Mouse (Mus musculus): ENCODE measurements at regions not wholly inside any gene's neighbourhood (a gene's known extent, or its start where the extent isn't known, plus 50 kb on each side); places are given as distances from the start of the nearest gene placed in this dataset.

DNA sequence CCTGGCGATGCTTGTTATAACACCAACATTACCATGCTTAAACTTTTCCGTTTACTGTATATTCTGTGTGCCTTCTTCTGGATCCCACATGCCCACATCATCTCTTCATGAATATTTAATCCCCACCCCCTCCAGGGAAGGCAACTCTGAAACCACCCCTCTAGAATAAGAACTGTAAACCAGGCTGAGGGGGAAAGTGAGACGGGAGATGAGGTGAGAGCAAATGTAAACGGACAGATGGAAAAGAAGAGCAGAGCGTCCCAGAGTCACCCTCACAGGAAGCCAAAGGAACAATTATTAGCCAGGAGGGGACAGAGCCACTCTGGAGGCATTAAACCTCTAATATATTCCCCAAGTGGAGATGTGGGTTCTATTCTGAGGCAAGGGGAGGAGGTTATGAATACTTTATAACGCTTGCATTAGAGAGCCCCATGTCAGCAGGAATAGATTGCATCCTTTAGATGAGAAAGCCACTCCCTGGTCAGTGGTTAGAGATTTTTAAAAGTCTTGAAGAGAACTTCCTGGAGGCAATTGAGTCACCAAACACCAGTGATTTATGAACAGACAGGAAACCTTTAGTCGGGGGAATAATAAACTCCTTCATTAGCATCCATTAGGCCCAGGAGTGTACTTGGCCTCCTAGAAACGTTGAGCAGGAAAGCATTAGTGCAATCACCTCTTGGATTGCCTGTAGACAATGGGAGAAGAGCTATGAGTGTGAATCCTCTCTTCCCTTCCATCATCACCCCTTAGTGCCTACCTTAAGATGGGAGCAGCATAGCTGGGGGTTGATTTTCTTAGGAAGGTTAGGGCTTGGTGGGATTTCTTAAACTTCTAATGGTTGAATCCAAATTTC is 220.1 kb downstream of the Elavl2 start:
- no peak for DNase-seq

DNA sequence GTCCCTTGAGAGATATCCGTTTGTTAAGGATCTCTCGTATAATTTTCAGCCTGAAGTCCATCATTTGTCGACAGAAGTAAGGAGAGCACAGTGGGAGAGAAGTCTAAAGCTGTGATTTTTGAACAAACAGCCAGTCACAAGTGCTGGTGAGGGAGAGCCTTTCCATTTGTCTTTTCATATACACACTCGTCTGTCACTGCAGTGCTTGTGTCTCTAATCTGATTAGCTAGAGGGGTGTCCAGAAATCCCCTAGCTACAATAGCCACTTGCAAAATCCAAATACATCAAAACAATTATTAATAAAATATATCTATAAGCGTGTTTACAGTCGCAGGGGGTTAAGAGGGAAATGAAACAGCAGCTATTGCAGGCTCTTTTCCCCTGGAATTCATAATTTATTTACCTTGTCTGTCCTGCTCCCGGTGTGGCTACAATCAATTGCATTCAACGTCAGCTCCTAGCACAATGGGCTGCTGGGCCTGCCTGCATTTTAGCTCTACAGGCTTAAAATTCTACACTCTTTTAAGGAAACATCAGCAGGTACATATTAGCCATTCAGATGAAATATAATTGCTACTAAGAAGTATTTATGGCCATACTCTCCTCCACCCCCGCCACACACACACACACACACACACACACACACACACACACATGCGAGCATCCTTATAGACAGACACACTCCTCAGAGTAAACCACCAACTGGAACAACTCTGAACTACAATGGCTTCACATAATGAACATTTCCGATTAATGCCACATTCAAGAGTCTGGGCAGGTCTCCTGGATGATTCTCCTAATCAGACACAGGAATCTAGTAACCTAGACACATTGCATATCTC is 236.1 kb downstream of the Elavl2 start:
- DNase-seq, result no peak

DNA sequence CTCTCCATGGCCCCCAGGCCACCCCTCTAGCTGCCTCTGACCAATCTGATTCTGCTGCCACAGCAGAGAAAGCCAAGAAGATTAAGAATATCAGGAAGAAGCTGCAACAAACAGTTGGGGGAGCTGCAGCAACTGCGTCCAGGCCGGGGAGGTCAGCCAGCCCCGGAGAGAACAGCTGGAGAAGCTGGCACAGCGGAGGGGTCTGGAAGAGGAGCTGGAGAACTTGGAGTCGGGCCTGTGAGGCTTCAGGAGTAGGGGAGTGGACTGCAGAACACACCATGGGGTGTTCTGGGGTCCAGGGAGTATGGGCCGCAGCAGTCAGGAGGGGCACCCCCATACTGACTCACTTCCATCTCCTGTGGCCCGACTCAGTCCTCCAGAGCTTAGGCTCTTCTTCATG is 243.5 kb downstream of the Elavl2 start:
- DNase-seq, result peak; percentile 50 to 74

DNA sequence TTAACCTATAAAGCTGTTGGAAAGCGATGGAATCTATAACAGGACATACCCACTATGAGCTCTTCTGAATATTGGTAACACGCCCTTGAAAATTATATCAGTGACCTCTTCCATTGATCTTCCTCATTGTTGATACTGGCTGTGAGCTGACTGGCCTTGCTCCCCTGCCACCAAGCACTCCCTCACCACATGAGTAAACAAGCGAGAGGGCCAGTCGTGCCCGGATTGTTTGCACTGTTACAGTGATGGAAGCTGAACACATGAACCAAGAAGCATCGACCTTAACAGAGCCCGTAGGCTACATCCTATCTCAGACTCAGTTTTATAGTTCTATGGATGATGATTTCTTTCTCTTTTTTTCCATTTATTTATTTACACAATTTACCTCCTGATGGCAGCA is 255.9 kb downstream of the Elavl2 start:
- DNase-seq, result no peak

DNA sequence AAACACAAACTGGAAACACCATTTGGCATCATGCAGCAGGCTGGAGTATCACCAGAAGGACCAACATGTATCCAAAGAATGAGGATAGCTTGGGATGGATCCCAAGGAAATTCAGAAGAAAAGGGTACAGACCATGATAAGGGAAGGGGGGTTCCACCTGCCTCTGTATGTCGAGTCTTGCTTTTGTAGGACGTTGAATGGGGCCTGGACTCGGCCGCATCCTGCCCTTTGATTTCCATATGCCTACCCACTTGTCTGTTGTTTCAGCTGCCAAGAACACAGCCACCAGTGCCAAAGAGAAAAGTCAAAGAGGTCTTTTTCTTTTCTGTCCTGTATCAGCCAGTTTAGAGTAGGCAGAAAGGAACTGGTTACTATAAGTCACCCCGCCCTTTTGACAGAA is 256.7 kb downstream of the Elavl2 start:
- DNase-seq, result peak; percentile 60 to 70

DNA sequence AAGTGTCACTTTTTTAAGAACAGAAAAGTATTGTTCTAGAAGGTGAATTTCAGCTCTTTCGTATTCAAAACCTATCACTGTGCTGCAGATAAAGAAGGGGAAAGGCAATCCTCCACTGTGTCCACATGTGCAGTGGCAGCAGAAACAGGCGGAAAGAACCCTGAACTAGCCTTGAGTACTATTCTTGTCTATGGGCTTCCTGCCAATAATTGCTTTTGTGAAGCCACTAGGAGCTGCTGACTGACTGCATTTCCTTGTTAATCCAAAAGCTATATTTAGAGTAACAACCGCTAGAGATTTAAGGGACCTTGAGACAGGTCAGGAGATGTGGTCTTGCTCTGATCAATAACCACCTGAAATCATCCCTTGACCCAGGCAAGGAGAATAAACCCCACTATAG is 265.3 kb downstream of the Elavl2 start:
- peak in 1 of 2 experiments; percentile 52 for DNase-seq

DNA sequence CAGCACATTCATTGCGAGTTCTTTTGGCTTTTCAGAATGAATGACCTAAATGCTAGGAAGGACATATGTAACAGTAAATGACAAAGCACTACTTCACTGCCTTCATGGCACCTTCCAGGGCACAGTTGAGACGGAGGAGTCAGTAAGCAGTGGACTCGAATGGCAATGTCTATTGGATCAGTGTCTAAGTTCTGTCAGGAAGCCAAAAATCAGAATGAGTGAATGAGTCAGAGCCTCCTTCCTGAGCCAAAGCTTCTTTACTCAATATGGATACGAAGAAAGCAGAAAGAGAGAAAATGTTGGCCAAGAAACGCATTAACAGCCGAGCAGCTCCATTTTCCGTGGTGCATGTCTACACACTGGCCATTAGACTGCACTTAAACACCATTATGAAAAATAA is 268.3 kb downstream of the Elavl2 start:
- peak; percentile 15 to 42 for DNase-seq

DNA sequence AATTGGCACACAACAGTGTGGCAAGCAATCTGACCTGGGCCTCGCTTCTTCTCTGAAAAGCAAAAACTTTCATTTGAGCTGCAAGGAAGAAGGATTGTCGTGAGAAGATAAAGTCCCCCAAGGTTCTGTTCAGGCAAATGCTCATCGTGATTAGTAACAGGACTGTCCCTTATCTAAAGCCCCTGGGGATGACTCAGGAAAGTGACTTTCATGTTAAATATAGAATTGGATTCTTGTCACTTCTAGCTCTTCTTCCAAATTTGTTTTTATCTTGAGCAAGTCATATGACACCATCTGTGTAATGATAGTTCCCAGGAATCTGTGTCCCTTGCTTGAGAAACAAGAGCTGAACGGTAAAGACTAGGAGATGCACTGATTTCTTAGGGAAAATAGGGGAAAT is 280.3 kb downstream of the Elavl2 start:
- DNase-seq, result no peak

DNA sequence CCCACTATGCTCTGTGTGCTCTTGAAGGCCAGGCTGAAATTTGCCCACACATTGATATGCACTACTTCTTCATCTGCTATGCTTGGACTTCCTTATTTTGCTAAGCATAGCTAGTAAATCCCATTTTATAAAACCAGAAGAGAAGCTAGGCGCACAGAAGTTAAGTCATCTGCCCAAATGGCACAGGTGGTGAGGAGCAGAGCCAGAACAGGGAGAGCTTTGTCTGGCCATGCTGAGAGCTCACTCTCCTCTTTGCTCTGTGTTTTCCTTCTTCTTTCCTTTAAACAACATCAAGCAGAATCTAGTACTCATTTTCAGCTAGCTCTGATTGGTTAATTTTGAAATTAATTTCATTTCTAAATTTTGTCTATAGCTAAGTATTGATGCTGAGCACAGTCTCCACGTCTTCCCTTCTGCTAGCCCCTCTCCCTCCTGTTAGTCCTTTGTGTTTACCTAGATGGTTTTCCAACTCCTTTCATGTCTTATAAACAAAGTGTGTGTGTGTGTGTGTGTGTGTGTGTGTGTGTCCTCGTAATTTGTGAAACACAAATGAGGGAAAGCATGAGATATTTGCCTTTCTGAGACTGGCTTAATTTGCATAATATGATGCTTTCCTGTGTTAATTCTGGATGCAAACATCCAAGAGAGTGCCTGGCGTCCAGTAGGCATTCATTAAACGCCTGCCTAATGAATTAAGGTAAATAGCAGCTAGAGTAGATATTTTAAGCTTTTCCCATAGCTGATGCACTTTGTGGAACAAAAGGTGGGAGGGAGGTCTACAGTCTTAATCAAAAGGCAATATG is 283.6 kb downstream of the Elavl2 start:
- peak; percentile 70 to 78 for DNase-seq

DNA sequence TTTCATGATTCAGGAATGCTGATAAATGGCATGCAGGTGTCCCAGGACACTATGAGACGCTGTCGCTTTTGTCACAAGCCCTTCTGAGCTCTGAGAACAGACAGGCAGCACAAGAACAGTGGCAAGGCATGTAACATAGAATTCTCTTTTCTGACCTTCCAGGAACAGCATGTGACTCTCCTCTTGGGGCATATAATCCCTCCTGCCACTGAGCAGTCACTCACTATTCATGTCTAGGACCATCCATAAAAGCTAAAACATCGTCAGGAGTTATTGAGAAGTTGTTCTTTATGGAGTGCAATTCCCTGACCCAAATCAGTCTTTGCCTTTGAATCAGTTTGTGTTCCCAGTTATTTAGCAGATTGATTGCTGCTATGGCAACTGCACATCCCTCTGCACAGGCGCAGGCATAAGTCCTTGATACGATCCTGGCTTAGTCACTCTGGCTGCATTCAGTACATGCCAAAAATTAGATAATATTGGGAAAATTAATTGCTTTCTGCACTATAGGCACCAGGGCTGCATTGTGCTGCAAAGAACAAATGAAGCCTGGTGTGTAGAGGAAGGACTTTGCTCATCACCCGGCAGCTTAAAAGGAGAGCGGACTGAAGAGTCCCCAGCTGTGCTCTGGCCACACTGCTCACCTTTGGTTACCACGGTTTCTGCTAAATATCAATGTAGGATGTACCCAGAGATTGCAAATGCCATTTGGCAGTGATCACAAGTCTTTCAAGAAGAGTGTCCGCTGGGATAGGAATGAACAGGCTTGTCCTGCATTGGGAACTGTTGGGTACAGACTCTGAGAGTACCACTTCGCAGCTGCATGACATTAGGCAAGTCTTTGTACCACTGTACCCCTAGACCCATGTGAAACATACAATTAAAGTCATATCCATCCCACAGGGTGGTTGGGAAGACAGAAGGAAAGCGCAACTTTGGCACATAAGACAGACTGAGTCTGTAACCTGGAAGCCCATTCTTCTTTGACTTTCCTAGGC is 288.6 kb downstream of the Elavl2 start:
- no peak for DNase-seq

DNA sequence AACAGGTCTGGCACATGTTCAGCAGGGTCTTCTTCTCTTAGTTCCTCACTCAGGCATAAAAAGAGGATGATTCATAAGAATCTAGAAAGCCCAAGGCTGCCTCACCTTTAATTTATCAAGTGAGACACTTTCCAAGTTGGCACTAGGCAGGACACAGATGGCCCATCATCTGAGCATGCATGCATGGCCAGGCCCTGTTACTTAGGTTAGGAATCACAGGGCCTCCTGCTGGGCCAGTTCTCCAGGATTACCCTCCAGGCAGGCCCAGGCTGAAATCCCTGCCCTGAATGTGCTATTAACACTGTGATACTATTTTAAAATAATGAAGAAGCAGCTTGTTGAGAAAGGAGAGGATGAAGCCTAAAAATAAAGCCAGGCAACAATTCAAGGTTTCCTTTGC is 304.5 kb downstream of the Elavl2 start:
- peak; percentile 97 for DNase-seq

DNA sequence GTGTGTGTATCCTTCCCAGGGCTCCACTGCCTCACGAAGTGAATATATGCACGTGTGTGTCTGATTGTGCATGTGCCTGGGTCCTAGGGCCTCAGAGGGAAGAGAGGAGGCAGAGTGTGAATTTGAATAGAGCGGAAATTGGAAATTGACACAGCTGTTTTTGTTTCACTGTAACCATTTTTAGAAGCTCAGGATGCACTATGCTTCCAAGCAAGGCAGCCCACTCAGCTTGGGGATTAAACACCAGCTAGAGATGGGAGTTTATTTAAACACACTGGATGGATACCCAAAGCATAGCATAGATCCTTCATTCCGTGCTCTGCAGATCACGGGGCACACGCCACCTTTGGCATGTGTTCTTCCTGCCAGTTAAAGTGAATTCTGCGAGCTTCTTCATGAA is 306.2 kb downstream of the Elavl2 start:
- DNase-seq, result no peak

DNA sequence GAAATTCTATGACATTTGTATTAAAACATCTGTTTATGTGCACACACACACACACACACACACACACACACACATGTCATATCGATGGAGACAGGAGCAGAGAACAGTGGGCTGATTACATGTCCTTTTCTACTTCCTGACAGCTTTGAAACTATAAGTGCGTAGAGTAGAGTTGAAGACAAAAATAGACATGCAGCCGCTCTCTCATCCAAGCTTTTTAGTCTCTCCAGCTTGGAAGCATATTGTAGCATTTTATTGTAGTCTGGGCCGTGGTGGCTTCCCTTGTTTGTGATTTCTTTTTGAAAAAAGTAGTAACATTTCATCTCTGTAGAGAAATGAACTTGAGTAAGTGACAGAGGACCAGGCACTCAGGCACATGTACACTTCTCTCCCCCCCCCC is 306.7 kb downstream of the Elavl2 start:
- no peak for DNase-seq

DNA sequence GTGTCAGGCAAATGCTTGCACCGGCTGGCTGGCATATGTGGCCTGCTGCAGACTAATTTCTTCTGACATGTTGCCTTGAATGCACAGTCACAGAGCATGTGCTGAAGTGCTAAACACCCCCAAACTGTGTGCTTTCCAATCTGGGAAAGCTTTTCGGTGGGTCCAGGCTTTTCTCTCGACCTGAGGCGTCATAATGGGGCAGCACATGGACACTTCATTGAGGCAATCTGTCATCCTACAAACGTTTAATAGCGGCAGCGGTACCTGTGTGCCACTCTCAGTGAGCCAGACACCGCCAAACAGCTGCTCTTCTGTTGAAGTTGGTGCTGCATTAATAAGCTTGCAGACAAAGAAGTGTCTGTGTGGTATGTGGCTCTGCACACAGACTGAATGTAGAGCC is 308.3 kb downstream of the Elavl2 start:
- DNase-seq, result peak; percentile 77 to 84

DNA sequence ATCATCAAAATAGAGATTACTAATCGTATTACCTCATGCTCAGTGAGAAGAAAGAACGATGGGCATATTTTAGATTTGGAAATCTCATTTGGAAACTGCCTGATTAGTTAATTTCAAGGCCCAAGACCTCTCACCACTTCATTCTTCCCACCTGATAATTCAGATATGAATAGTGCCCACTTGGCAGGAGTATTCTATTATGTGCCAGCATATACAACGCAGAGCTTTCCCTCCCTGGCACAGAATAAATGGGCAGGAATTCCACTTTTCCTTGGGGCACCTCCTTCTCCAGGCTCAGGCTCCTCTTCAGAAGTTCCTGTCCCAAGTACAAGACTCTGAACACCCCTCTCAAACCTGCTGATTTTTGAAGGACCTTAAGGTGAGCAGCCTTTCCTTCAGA is 308.7 kb downstream of the Elavl2 start:
- no peak for DNase-seq

DNA sequence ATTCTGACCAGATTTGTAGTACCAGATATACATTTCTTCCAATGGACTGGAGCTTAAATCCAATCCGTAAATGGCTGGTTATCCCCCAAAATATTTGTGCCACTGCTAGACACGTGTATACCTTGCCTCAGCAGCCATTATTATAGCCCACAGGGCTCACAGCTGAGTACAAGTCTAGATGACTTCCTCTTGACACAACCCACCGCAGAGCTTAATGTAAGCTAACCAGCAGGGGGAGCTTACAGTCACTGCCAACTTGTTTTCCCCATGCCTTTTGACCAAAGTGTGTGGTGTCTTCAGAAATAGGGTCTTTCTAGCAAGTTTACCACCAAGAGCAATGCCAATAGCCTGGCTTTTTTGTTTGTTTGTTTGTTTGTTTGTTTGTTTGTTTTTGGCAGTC is 316.6 kb downstream of the Elavl2 start:
- peak in 1 of 2 experiments; percentile 40 for DNase-seq

DNA sequence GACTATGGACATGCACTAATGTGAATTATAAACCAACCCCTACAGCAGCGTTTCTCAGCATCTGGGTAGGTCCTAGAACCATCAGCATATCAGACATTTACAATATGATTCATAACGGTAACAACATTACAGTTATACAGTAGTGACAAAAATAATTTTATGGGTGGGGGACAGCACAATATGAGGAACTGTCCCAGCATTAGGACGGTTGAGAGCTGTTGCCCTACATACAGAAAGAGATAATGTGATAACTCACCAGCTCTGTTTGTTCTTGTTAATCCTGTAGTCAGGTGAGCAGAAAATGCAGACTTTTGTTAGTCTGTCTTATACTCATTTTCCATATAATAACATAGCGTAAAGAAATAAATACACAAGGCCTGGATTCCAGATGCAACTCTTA is 319.1 kb downstream of the Elavl2 start:
- no peak for DNase-seq

DNA sequence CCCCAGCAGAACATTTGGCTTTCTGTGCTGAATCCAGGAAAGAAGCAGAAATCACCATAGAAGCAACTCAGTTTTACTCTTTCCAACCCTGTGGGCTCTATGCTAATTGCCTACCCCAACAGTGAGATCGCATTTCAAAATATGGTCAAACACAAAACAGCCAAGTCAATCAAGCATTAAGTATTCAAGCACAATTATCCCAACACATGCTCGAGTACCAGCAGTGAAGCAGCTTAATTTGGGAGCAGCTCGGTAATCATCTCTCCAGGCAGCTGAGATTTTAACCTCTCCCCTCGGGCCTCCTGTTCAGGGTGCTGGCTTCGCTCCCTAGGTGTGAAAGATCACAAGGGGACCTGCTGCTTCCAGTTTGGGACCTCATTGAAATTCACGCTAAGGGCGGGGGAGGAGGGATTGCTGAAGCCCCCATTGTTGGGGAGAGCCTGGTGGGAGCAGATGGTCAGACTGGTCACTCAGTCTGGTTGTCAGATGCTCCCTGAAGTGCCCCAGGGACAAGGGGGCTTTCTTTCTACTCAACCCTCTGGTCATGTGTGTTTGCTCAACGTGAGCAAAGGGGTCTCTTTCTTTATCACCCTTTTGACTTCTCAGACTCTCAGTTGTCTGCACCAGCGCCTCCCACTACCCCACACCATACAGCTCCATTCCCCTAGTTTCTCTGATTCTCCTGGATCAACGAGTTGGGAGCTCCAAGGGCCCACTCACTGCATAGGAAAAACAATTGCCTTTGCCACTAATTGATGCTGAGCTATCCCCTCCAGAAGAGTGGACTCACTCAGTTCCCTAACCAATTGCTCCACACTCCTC is 319.8 kb downstream of the Elavl2 start:
- peak; percentile 67 to 80 for DNase-seq

DNA sequence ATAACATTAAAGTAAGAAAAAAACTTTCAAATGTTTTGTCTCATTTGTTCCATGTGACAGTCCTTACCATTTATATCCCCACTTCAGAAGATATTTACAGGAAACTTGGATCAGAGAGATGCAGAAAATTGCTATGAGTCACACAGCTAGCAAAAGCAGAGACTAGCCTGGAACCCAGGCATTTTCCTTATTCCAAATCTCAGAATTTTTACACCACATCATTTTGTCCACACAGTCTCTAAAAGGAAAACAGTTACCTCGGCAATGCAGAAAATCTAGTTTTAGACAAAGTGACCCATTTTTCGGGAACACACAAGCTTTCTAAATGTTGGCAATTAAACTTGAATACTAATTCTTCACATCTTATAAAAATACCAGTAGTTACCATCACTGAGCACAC is 329.3 kb downstream of the Elavl2 start:
- no peak for DNase-seq

DNA sequence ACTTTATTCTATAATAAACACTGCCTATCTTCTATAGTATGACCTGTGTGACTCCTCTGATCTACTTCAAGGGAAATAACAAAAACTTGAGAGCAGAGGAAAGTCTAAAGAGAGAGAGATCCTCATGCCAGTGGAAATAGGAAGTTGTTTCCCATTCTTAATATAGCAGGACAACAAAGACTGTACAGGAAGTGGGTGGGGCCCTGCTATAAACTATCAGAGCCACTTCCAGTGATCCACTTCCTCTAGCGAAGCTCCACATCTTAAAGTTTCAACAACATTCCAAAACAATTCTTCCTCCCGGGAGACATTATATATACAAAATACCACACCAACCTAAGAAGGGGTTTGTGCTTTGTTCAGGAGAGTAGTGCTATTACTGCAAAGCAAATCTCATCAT is 339.7 kb downstream of the Elavl2 start:
- DNase-seq, result no peak

DNA sequence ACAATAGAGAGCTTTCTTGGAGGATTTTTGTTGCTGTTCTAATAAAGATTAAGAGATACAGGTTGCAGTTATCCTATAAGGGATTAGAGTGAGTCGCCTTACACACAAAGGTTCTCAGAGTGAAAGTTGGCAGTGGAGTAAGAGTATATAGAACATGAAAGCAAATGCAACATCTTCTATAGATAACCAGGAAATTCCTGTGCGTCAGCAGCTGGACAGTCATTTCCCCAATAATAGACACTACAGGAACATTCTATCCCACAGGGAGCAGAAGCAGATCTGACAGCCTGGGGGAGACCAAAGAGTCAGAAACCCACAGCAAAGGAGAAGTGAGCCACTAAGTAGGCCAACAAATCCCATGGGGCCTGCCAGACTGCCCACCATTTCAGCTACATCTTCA is 348.7 kb downstream of the Elavl2 start:
- DNase-seq, result no peak
